Mouse (Mus musculus): ENCODE results near the gene Endov.
A peak's percentile ranks its signal among the peaks of the same experiment; 100 is the strongest.

The Endov gene

GRCm38 (mm10) chr11:119526068-119526966 lies 35.2 kb downstream of the Endov start:
- Histone ChIP-seq H3K27me3 (ENCODE audit: control insufficient read depth, insufficient read depth, low read length, poor library complexity, severe bottlenecking) (no peaks in the 10 kb centered on the region; the same call in 1 of the 2 replicates), H3K36me3 (ENCODE audit: control insufficient read depth, insufficient read depth, low read length, poor library complexity, severe bottlenecking) (no peaks in the 10 kb centered on the region)
- DNase-seq (ENCODE audit: low read depth, low spot score): no peak

GRCm38 (mm10) chr11:119528930-119529329 lies 37.8 kb downstream of the Endov start:
- H3K36me3 ChIP-seq (ENCODE audit: control insufficient read depth, insufficient read depth, low read length, poor library complexity, severe bottlenecking): no peaks in the 10 kb centered on the region
- no peaks in the 10 kb centered on the region; the same call in 1 of the 2 replicates for H3K27me3 ChIP-seq (ENCODE audit: control insufficient read depth, insufficient read depth, low read length, poor library complexity, severe bottlenecking)
- no peak for DNase-seq (ENCODE audit: low read depth, low spot score)

GRCm38 (mm10) chr11:119532460-119532859 lies 41.3 kb downstream of the Endov start:
- H3K36me3 ChIP-seq (ENCODE audit: control insufficient read depth, insufficient read depth, low read length, poor library complexity, severe bottlenecking): no peaks in the 10 kb centered on the region
- no peak for DNase-seq (ENCODE audit: low read depth, low spot score)
- no peaks in the 10 kb centered on the region; the same call in 1 of the 2 replicates for H3K27me3 ChIP-seq (ENCODE audit: control insufficient read depth, insufficient read depth, low read length, poor library complexity, severe bottlenecking)

GRCm38 (mm10) chr11:119533745-119534144 lies 42.6 kb downstream of the Endov start:
- H3K27me3 ChIP-seq (ENCODE audit: control insufficient read depth, insufficient read depth, low read length, poor library complexity, severe bottlenecking): no peaks in the 10 kb centered on the region; the same call in 1 of the 2 replicates
- no peaks in the 10 kb centered on the region for H3K36me3 ChIP-seq (ENCODE audit: control insufficient read depth, insufficient read depth, low read length, poor library complexity, severe bottlenecking)
- no peak for DNase-seq (ENCODE audit: low read depth, low spot score)

- Histone ChIP-seq H3K27me3 (ENCODE audit: control insufficient read depth, insufficient read depth, low read length, poor library complexity, severe bottlenecking) (no peaks in the 10 kb centered on the region), H3K36me3 (ENCODE audit: control insufficient read depth, insufficient read depth, low read length, poor library complexity, severe bottlenecking) (no peaks in the 10 kb centered on the region)
- DNase-seq (ENCODE audit: low read depth, low spot score): no peak
Measured at GRCm38 (mm10) chr11:119539944-119540343, 48.8 kb downstream of the Endov start.

- Histone ChIP-seq H3K36me3 (ENCODE audit: control insufficient read depth, insufficient read depth, low read length, poor library complexity, severe bottlenecking) (no peaks in the 10 kb centered on the region), H3K27me3 (ENCODE audit: control insufficient read depth, insufficient read depth, low read length, poor library complexity, severe bottlenecking) (no peaks in the 10 kb centered on the region)
- no peak for DNase-seq (ENCODE audit: low read depth, low spot score)
Measured at GRCm38 (mm10) chr11:119540560-119540959, 49.4 kb downstream of the Endov start.

GRCm38 (mm10) chr11:119541082-119541481 lies 49.9 kb downstream of the Endov start:
- Histone ChIP-seq H3K36me3 (ENCODE audit: control insufficient read depth, insufficient read depth, low read length, poor library complexity, severe bottlenecking) (no peaks in the 10 kb centered on the region), H3K27me3 (ENCODE audit: control insufficient read depth, insufficient read depth, low read length, poor library complexity, severe bottlenecking) (no peaks in the 10 kb centered on the region)
- DNase-seq (ENCODE audit: low read depth, low spot score): no peak

GRCm38 (mm10) chr11:119542371-119542770 lies 51.2 kb downstream of the Endov start:
- no peak for DNase-seq (ENCODE audit: low read depth, low spot score)
- no peaks in the 10 kb centered on the region for H3K27me3 ChIP-seq (ENCODE audit: control insufficient read depth, insufficient read depth, low read length, poor library complexity, severe bottlenecking)
- H3K36me3 ChIP-seq (ENCODE audit: control insufficient read depth, insufficient read depth, low read length, poor library complexity, severe bottlenecking): no peaks in the 10 kb centered on the region

GRCm38 (mm10) chr11:119542886-119543285 lies 51.7 kb downstream of the Endov start:
- Histone ChIP-seq H3K27me3 (ENCODE audit: control insufficient read depth, insufficient read depth, low read length, poor library complexity, severe bottlenecking) (no peaks in the 10 kb centered on the region), H3K36me3 (ENCODE audit: control insufficient read depth, insufficient read depth, low read length, poor library complexity, severe bottlenecking) (no peaks in the 10 kb centered on the region)
- DNase-seq (ENCODE audit: low read depth, low spot score): no peak

- Histone ChIP-seq H3K27me3 (ENCODE audit: control insufficient read depth, insufficient read depth, low read length, poor library complexity, severe bottlenecking) (no peaks in the 10 kb centered on the region), H3K36me3 (ENCODE audit: control insufficient read depth, insufficient read depth, low read length, poor library complexity, severe bottlenecking) (no peaks in the 10 kb centered on the region)
- DNase-seq (ENCODE audit: low read depth, low spot score): no peak
Measured at GRCm38 (mm10) chr11:119543816-119544517, 52.8 kb downstream of the Endov start.

GRCm38 (mm10) chr11:119544518-119545105 lies 53.5 kb downstream of the Endov start:
- Histone ChIP-seq H3K36me3 (ENCODE audit: control insufficient read depth, insufficient read depth, low read length, poor library complexity, severe bottlenecking) (no peaks in the 10 kb centered on the region), H3K27me3 (ENCODE audit: control insufficient read depth, insufficient read depth, low read length, poor library complexity, severe bottlenecking) (0 out of 2 replicates have a peak, but pooled peaks cover 1% of the 10 kb centered on the region)
- no peak for DNase-seq (ENCODE audit: low read depth, low spot score)

GRCm38 (mm10) chr11:119545281-119545680 lies 54.1 kb downstream of the Endov start:
- no peak for DNase-seq (ENCODE audit: low read depth, low spot score)
- H3K27me3 ChIP-seq (ENCODE audit: control insufficient read depth, insufficient read depth, low read length, poor library complexity, severe bottlenecking): 0 out of 2 replicates have a peak, but pooled peaks cover 3% of the 10 kb centered on the region
- no peaks in the 10 kb centered on the region for H3K36me3 ChIP-seq (ENCODE audit: control insufficient read depth, insufficient read depth, low read length, poor library complexity, severe bottlenecking)

- Histone ChIP-seq H3K27me3 (ENCODE audit: control insufficient read depth, insufficient read depth, low read length, poor library complexity, severe bottlenecking) (0 out of 2 replicates have a peak, but pooled peaks cover 3% of the 10 kb centered on the region), H3K36me3 (ENCODE audit: control insufficient read depth, insufficient read depth, low read length, poor library complexity, severe bottlenecking) (no peaks in the 10 kb centered on the region)
- peak; percentile 47 for DNase-seq (ENCODE audit: low read depth, low spot score)
Measured at GRCm38 (mm10) chr11:119545741-119546495, 54.8 kb downstream of the Endov start.

GRCm38 (mm10) chr11:119546496-119547182 lies 55.5 kb downstream of the Endov start:
- no peaks in the 10 kb centered on the region for H3K36me3 ChIP-seq (ENCODE audit: control insufficient read depth, insufficient read depth, low read length, poor library complexity, severe bottlenecking)
- H3K27me3 ChIP-seq (ENCODE audit: control insufficient read depth, insufficient read depth, low read length, poor library complexity, severe bottlenecking): 0 out of 2 replicates have a peak, but pooled peaks cover 3% of the 10 kb centered on the region
- peak; percentile 13 for DNase-seq (ENCODE audit: low read depth, low spot score)
